ENCODE assay signal across 11 mouse cellular contexts in the genomic region with DNA sequence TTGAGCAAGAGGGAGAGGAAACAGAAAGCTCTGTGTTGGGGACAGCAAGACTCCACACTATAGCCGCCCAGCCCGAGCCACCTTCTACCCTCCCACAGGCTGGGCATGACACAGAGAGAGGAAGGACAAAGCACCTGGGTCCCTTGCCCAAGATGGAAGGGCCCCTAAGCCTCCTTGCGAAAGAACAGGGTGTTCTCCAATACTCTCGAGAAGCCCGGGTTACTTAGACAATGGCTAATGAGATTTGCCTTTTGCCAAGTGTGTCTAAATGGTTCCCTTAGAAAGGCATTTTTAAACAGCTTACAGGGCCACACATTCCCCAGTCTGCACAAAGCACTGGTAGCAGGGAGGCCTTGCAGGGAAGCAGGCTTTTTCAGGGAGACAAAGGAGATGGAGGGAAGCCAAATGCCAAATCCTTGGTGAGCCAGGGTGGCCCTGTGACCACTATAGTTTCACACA. TPM values are rescaled to one million over a fixed set of nuclear protein-coding genes. Genes with fewer than 3 reads are reported as not detected.
A peak's percentile ranks its signal among the peaks of the same experiment; 100 is the strongest.
DNase-seq lines count a peak whose midpoint lies in the region; ATAC-seq lines count a peak whose summit lies in the region.
"Had no signal": no experiment of that assay in that cellular context is flagged by ENCODE, and none has a peak within 500 bp of the region (broad histone marks: within the 10 kb centered on the region; RNA-seq: fewer than 3 reads in every experiment).

No protein-coding gene starts in this region.

- H3K4me1 ChIP-seq in forebrain, embryonic 12.5 days, result peaks cover 40% of the 10 kb centered on the region

- no peaks in the 10 kb centered on the region for H3K27me3 ChIP-seq in forebrain, embryonic 12.5 days

- H3K9me3 ChIP-seq in forebrain, embryonic 12.5 days, result no peaks in the 10 kb centered on the region
- H3K9me3 ChIP-seq: G1E had no signal

- peak overlapping the region; percentile 25 for H3K9ac ChIP-seq in forebrain, embryonic 12.5 days

- peaks cover 16% of the 10 kb centered on the region; the same call in 1 of the 2 replicates for H3K36me3 ChIP-seq in forebrain, embryonic 12.5 days (replicated peaks)

- ATAC-seq in forebrain, embryonic 12.5 days (ENCODE audit: low FRiP score), result peak; percentile 37; the same call in 1 of the 2 replicates
- 0 out of 2 replicates have a peak, but pooled peaks have one; percentile 24 for ATAC-seq in neutrophil, adult 5-6 weeks (ENCODE audit: extremely low read depth, insufficient number of reproducible peaks, low FRiP score, poor library complexity, severe bottlenecking)

- peak overlapping the region; percentile 75 for H3K27ac ChIP-seq in forebrain, embryonic 12.5 days

- H3K4me2 ChIP-seq in forebrain, embryonic 12.5 days, result no peak overlapping the region

- WGBS in forebrain, embryonic 12.5 days, result 11% methylated on average over 5 of the region's 5 CpGs

- DNase-seq in right cerebral cortex, adult 18-20 months, result peak; percentile 40
- DNase-seq in right cerebral cortex, postnatal 25 days, result no peak
- peak; percentile 34 to 38 for DNase-seq in layer of hippocampus, postnatal 36 days
- no peak for DNase-seq in adrenal gland, postnatal 10 days
- no peak for DNase-seq in gastrocnemius, postnatal 4 days (ENCODE audit: low spot score in 2 of 2)
- DNase-seq in ovary, postnatal 14 days (ENCODE audit: low spot score), result no peak
- DNase-seq: embryo, embryonic 11 days; heart, postnatal 14 days had no signal

- H3K4me3 ChIP-seq in forebrain, embryonic 12.5 days (replicated peaks), result no peak overlapping the region

RNA-seq across cellular contexts. Expression of a gene that starts 24.5 kb away (rescaled TPM):
- polyA plus RNA-seq in forebrain, embryonic 12.5 days (2016; fragmentation: Nextera tagmentation; extraction: Ambion mirVana), result 123 and 125 TPM in 2 replicates
- total RNA-seq in layer of hippocampus, postnatal 36 days (2021), result 10 to 100 TPM; 51.6 to 59.4 TPM
- total RNA-seq in neutrophil, adult 5-6 weeks (2017), result 57.1 and 60.8 TPM in 2 replicates
- 10 to 100 TPM; 75.4 to 76.8 TPM for total RNA-seq in adrenal gland, postnatal 10 days (2021)
- 10 to 100 TPM; 51.7 to 55.4 TPM for total RNA-seq in gastrocnemius, postnatal 4 days (2021)

RNA-seq across cellular contexts. Expression of a gene that starts 24.5 kb away (rescaled TPM):
- 20.0 and 22.2 TPM in 2 replicates for polyA plus RNA-seq in forebrain, embryonic 12.5 days (2016; fragmentation: Nextera tagmentation; extraction: Ambion mirVana)
- 10 to 100 TPM; 16.8 to 17.4 TPM for total RNA-seq in layer of hippocampus, postnatal 36 days (2021)
- 6.8 and 7.7 TPM in 2 replicates for total RNA-seq in neutrophil, adult 5-6 weeks (2017)
- 10 to 100 TPM; 21.9 to 25.4 TPM for total RNA-seq in adrenal gland, postnatal 10 days (2021)
- 10 to 100 TPM; 12.9 to 14.8 TPM for total RNA-seq in gastrocnemius, postnatal 4 days (2021)

RNA-seq across cellular contexts. Expression of a gene that starts 50.6 kb away (rescaled TPM):
- polyA plus RNA-seq in forebrain, embryonic 12.5 days (2016; fragmentation: Nextera tagmentation; extraction: Ambion mirVana), result 31.9 and 35.3 TPM in 2 replicates
- total RNA-seq in layer of hippocampus, postnatal 36 days (2021), result 1 to 10 TPM; 6.5 to 8.2 TPM
- 5.2 and 5.4 TPM in 2 replicates for total RNA-seq in neutrophil, adult 5-6 weeks (2017)
- 1 to 10 TPM in 1 of 2 experiments, not detected in 1; 4.6 TPM for total RNA-seq in adrenal gland, postnatal 10 days (2021)
- total RNA-seq in gastrocnemius, postnatal 4 days (2021), result 1 to 10 TPM; 3.5 to 5.2 TPM

RNA-seq across cellular contexts. Expression of a gene that starts 50.6 kb away (rescaled TPM):
- 0.37 and 0.84 TPM in 2 replicates for polyA plus RNA-seq in forebrain, embryonic 12.5 days (2016; fragmentation: Nextera tagmentation; extraction: Ambion mirVana)
- total RNA-seq in layer of hippocampus, postnatal 36 days (2021), result 1 to 10 TPM in 1 of 2 experiments, under 1 TPM in 1; 0.65 to 1.2 TPM
- 2.3 TPM in 1 of 2 replicates, not detected in the other for total RNA-seq in neutrophil, adult 5-6 weeks (2017)
- total RNA-seq in adrenal gland, postnatal 10 days (2021), result under 1 TPM in 1 of 2 experiments, not detected in 1; 0.66 TPM
- not detected for total RNA-seq in gastrocnemius, postnatal 4 days (2021)
- total RNA-seq: heart, postnatal 14 days had no signal

Comparison
In these comparisons a context has a peak if more than half of its experiments do, and no peak if none do; other contexts are left out.
1. DNase-seq: peak in right cerebral cortex, adult 18-20 months (single experiment) and layer of hippocampus, postnatal 36 days (2 of 2); none in right cerebral cortex, postnatal 25 days (single experiment), adrenal gland, postnatal 10 days (single experiment), gastrocnemius, postnatal 4 days (0 of 2) and ovary, postnatal 14 days (single experiment).